Mouse (Mus musculus) E14TG2a.4 (cell line): ENCODE results near the gene 4930558K02Rik.

Experiments used
- H3K27me3 ChIP-seq: 2 replicates; pipeline ENCODE4 v1.6.1; 2014; ENCODE audit warnings: low read length, control low read depth; ENCODE audit not compliant: insufficient read depth
- H3K36me3 ChIP-seq: 2 replicates; pipeline ENCODE4 v1.6.1; 2014; ENCODE audit warnings: low read length, control low read depth; ENCODE audit not compliant: insufficient read depth
- H3K4me1 ChIP-seq: replicated peaks from 2 replicates; pipeline ENCODE4 v1.6.1; 2014; ENCODE audit warnings: low read depth, low read length, control low read depth
- H3K4me3 ChIP-seq: replicated peaks from 2 replicates; pipeline ENCODE4 v1.5.1; 2014; ENCODE audit warnings: mild to moderate bottlenecking, low read length
- H3K9me3 ChIP-seq: 2 replicates; pipeline ENCODE4 v1.6.1; 2014; ENCODE audit warnings: low read length, control low read depth
- CTCF ChIP-seq: conservative IDR thresholded peaks from 2 replicates; pipeline ENCODE4 v1.5.1; 2014; ENCODE audit warnings: low read length
- NANOG ChIP-seq: IDR thresholded peaks from 2 replicates; pipeline ENCODE4 v1.6.1; 2014; ENCODE audit warnings: borderline replicate concordance, low read length, mixed read lengths
- POU5F1 ChIP-seq: IDR thresholded peaks from 2 replicates; pipeline ENCODE4 v1.6.1; 2014; ENCODE audit warnings: low read length, borderline replicate concordance

Gene 4930558K02Rik

GRCm38 (mm10) chr1:161942082-161942481 is 37.4 kb downstream of the 4930558K02Rik start:
- Histone ChIP-seq H3K4me3 (no peak overlapping the region), H3K36me3 (no peaks in the 10 kb centered on the region), H3K9me3 (no peaks in the 10 kb centered on the region), H3K27me3 (no peaks in the 10 kb centered on the region), H3K4me1 (no peaks in the 10 kb centered on the region)
- TF ChIP-seq POU5F1 (no peak), CTCF (no peak), NANOG (no peak)

- no peaks in the 10 kb centered on the region for H3K36me3 ChIP-seq
- no peaks in the 10 kb centered on the region for H3K9me3 ChIP-seq
- H3K4me3 ChIP-seq = no peak overlapping the region
- TF ChIP-seq POU5F1 (no peak), NANOG (no peak), CTCF (no peak)
- no peaks in the 10 kb centered on the region for H3K27me3 ChIP-seq
- peaks cover 5% of the 10 kb centered on the region; the same call in 1 of the 2 replicates for H3K4me1 ChIP-seq
Measured at GRCm38 (mm10) chr1:161932286-161932685, 47.1 kb downstream of the 4930558K02Rik start.

DNA sequence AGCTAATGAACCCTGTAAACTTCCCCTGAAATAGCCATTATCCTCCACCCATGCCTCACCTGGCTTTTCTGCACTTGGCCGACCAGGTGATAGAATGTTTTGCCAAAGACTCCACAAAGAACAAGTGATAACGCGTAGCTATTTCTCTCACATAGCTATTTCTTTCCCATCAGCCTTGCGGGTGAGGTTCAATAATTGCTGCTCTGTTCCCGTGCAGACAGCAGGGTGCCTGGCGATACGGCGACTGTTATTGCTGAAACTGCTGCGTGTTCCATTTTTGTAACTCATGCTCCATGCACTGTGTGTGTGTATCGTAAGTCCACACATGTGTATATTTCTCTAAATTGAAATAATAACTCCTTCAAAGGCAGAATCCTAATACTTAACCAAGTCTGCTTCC is 47.6 kb downstream of the 4930558K02Rik start:
- no peaks in the 10 kb centered on the region for H3K27me3 ChIP-seq
- peaks cover 5% of the 10 kb centered on the region; the same call in 1 of the 2 replicates for H3K4me1 ChIP-seq
- no peak overlapping the region for H3K4me3 ChIP-seq
- no peak for TF ChIP-seq NANOG
- TF ChIP-seq POU5F1 = no peak
- no peak for TF ChIP-seq CTCF
- no peaks in the 10 kb centered on the region for H3K36me3 ChIP-seq
- H3K9me3 ChIP-seq = no peaks in the 10 kb centered on the region

DNA sequence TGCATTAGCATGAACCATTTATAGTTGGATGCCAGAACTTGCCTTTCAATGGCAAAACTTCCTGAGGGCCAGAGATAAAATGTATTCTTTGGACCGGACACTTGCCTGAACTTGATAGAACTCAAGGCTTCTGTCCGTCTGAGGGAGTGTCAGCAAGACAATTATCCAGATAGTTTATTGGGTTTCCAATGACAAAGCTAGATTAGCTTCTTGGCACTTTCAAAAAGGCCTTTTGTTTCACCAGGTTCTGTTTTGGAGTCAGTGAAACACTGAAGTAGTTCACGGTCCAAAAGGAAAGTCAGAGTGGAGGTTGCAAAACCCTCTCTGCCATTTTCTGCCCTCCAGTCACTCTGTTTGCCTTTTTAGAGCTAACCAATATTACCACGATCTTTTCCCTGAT is 48.1 kb downstream of the 4930558K02Rik start:
- Histone ChIP-seq H3K36me3 (no peaks in the 10 kb centered on the region), H3K4me1 (peaks cover 5% of the 10 kb centered on the region; the same call in 1 of the 2 replicates), H3K27me3 (no peaks in the 10 kb centered on the region), H3K4me3 (no peak overlapping the region), H3K9me3 (no peaks in the 10 kb centered on the region)
- TF ChIP-seq POU5F1 = no peak
- TF ChIP-seq CTCF = no peak
- no peak for TF ChIP-seq NANOG

- Histone ChIP-seq H3K36me3 (no peaks in the 10 kb centered on the region), H3K4me3 (no peak overlapping the region), H3K27me3 (no peaks in the 10 kb centered on the region), H3K4me1 (peaks cover 21% of the 10 kb centered on the region), H3K9me3 (peaks cover 3% of the 10 kb centered on the region; the same call in 1 of the 2 replicates)
- TF ChIP-seq CTCF (no peak), POU5F1 (no peak), NANOG (no peak)
Measured at GRCm38 (mm10) chr1:161927976-161928375, 51.5 kb downstream of the 4930558K02Rik start.

DNA sequence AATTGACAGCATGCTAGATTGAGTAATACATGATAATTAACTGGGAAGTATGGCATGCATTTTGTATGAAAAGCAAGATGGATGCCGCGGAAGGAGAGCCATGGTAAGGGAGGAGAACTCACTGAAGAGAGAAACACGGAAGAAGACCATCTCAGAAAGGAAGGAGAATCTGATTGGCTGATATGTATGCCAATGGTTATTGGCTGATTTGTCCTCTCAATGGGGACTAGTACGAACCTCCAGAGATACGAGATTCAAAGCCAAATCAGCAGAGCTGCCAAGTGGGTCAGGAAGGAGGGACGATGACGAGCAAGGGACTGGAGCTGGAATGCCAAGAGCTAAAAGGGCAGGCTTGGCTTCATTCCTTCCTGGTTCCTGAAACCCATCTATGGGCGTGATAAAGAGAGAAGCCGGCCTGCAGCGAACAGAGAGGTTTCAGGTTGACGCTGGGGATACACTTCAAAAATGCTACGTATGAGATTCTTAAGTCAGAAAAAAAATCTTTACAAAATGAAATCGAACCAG is 54.1 kb downstream of the 4930558K02Rik start:
- TF ChIP-seq POU5F1 = no peak
- no peak for TF ChIP-seq NANOG
- TF ChIP-seq CTCF = no peak
- no peak overlapping the region for H3K4me3 ChIP-seq
- H3K4me1 ChIP-seq = peaks cover 46% of the 10 kb centered on the region
- H3K36me3 ChIP-seq = no peaks in the 10 kb centered on the region
- H3K27me3 ChIP-seq = no peaks in the 10 kb centered on the region
- H3K9me3 ChIP-seq = peaks cover 3% of the 10 kb centered on the region; the same call in 1 of the 2 replicates

DNA sequence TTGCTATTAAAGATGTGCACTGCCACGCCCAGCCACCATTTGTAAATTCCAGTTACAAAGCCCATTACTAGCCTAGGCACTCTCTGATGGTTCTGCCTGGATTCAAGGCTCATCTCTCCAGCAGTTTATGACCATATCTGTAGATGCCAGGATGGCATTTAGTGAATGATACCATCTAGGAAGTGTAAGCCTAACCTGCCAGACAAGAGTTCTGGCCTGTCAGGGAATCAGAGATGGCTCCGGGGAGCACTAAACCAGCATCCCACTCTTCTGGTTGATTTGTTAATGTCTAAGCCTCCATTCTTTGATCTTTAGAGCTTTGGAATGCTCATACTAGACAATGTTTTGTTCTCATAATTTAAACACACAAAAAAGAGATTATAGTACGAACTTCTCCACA is 55.1 kb downstream of the 4930558K02Rik start:
- Histone ChIP-seq H3K9me3 (peaks cover 3% of the 10 kb centered on the region; the same call in 1 of the 2 replicates), H3K36me3 (no peaks in the 10 kb centered on the region), H3K27me3 (no peaks in the 10 kb centered on the region), H3K4me3 (no peak overlapping the region), H3K4me1 (peaks cover 56% of the 10 kb centered on the region)
- TF ChIP-seq CTCF = no peak
- TF ChIP-seq POU5F1 = no peak
- no peak for TF ChIP-seq NANOG

- Histone ChIP-seq H3K4me3 (no peak overlapping the region), H3K4me1 (peaks cover 74% of the 10 kb centered on the region), H3K27me3 (no peaks in the 10 kb centered on the region), H3K9me3 (peaks cover 3% of the 10 kb centered on the region; the same call in 1 of the 2 replicates), H3K36me3 (no peaks in the 10 kb centered on the region)
- TF ChIP-seq POU5F1 = no peak
- no peak for TF ChIP-seq CTCF
- TF ChIP-seq NANOG = no peak
Measured at GRCm38 (mm10) chr1:161921928-161922327, 57.5 kb downstream of the 4930558K02Rik start.

DNA sequence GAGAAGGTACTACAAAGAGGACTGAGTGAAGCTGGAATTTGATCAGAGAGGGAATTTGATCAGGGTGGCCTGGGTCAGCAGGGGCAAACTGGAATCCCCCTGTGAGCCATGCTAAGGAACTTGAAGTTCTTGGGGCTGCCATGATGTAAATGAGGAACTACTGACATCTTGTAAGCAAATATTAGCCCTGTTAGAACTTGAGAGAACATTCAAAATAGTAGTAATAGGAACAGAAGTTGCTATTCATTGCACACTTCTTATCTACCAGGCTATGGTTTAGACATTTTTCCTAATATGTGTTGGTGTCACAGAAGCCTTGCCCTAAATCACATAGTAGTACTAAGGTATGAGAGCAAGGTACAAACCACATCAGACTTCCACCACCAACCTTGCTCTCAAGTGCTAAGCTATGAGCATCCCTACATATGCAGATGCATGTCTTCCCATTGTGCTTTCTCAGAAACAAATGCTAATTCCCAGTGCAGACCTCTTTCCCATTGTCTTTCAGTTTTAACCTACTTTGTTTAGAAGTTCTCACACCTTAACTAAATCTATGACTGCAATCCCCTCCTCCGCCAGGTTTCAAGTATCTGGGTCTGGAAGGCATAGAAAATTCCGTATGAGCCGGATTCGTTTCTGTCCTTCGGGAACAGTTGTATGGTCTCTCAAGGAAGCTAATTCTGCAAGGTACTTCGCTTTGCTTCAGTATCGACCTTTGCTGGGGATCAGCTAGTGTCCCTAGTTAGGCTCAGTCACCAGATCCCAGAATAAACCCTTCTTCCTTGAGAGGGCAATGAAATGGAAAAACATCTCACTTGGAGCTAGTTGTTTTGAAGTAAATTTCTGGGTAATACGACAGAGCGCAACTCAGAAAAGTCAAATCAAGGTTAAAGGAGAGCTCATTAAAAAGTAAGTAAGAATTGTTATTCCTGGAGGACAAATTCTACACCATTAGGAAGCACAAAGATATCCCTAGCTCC is 58.7 kb downstream of the 4930558K02Rik start:
- Histone ChIP-seq H3K27me3 (no peaks in the 10 kb centered on the region), H3K9me3 (peaks cover 3% of the 10 kb centered on the region; the same call in 1 of the 2 replicates), H3K36me3 (no peaks in the 10 kb centered on the region), H3K4me3 (no peak overlapping the region), H3K4me1 (peaks cover 86% of the 10 kb centered on the region)
- TF ChIP-seq CTCF = no peak
- 0 out of 2 replicates have a peak, but pooled peaks have one; percentile 22 for TF ChIP-seq POU5F1
